Mouse (Mus musculus) limb, embryonic 12.5 days (tissue): ENCODE data around the gene Slc38a9. TPM values are rescaled to one million over a fixed set of nuclear protein-coding genes. Genes with fewer than 3 reads are reported as not detected.
A peak's percentile ranks its signal among the peaks of the same experiment; 100 is the strongest.

Experiments used
- ATAC-seq: fragments of 200-750 bp; cut with Nextera tagmentation; 2 replicates; pipeline ENCODE4 v1.8.0; 2017; ENCODE audit warnings: low read depth, moderate TSS enrichment; ENCODE audit not compliant: insufficient number of reproducible peaks, insufficient read depth, low FRiP score, low TSS enrichment
- H3K27ac ChIP-seq: fragments of 300-500 bp; sonication (generic); 2 replicates; pipeline ENCODE4 v1.5.1; 2016; ENCODE audit warnings: mild to moderate bottlenecking, moderate library complexity
- H3K27me3 ChIP-seq: fragments of 300-500 bp; sonication (generic); 2 replicates; pipeline ENCODE4 v1.6.1; 2016; ENCODE audit warnings: mild to moderate bottlenecking, moderate library complexity
- H3K36me3 ChIP-seq: fragments of 300-500 bp; sonication (generic); 2 replicates; pipeline ENCODE4 v1.6.1; 2016; ENCODE audit warnings: mild to moderate bottlenecking, moderate library complexity
- H3K4me1 ChIP-seq: fragments of 300-500 bp; sonication (generic); replicated peaks from 2 replicates; pipeline ENCODE4 v1.6.1; 2016
- H3K4me2 ChIP-seq: fragments of 300-500 bp; sonication (generic); 2 replicates; pipeline ENCODE4 v1.6.1; 2016; ENCODE audit warnings: mild to moderate bottlenecking, moderate library complexity
- H3K4me3 ChIP-seq: fragments of 300-500 bp; sonication (generic); replicated peaks from 2 replicates; pipeline ENCODE4 v1.5.1; 2016; ENCODE audit warnings: mild to moderate bottlenecking
- H3K9ac ChIP-seq: fragments of 300-500 bp; sonication (generic); replicated peaks from 2 replicates; pipeline ENCODE4 v1.6.1; 2016; ENCODE audit warnings: mild to moderate bottlenecking, moderate library complexity
- H3K9me3 ChIP-seq: fragments of 300-500 bp; sonication (generic); 2 replicates; pipeline ENCODE4 v1.6.1; 2016; ENCODE audit warnings: mild to moderate bottlenecking, moderate library complexity
- WGBS: fragments of 180-500 bp; shearing (Covaris S2); methylation state at CpG from one replicate; pipeline ENCODE4 v1.1.7; 2016; 5-methylcytosine and 5-hydroxymethylcytosine counted together
- polyA plus RNA-seq: library from polyadenylated mRNA; unstranded; fragments of >200 nt; fragmentation: Nextera tagmentation; extraction: Ambion mirVana; gene quantifications from 2 replicates; pipeline ENCODE4 v1.2.1, GENCODE M21; 2016

Slc38a9 gene
- polyA plus RNA-seq: 14.4 and 15.6 TPM in 2 replicates

DNA sequence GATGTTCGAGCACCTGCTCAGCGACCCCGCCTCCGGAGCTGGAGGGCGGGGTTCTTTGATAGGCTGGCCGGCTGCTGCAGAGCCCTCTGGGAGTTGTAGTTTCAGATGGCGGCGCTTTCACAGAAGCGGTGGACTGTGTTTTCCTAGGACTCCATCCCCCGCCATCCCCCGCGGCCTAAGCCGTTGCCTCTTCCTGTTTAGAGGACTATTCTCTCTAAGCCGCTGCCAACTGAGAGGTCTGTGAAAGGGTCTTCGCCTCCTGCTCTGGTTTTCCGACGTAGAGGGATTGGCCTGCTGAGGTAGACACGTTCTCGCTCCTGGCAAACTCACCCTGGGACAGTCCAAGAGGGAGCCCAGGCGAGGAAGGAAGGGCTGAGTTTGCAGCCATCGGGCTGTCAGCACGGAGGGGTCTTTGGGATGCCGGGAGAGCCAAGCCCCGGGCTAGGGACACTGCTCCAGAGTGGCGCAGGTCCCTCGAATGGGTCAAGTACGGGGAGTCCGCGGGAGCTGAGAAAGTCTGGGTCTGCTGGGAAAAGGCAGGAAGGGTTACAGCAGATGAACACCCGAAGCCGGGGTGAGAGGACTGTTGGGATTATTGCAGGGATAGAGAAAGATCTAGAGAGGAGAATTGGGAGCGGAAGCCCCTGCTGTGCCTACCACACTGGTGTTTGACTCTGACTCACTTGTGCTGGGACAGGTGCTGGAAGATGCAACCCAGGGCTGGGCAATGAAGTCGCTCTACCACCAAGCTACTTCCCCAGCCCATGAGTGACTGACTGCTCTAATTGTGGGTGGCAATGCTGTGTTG lies at the start of gene Slc38a9:
Gene Slc38a9 (plus strand): TSS at position 178 of the 808 bp plus-strand sequence.
- Histone ChIP-seq H3K9me3 (no peaks in the 10 kb centered on the region), H3K4me3 (peak within 1 kb of the TSS; percentile 68), H3K27ac (0 out of 2 replicates have a peak within 1 kb of the TSS, but pooled peaks have one; percentile 41), H3K4me1 (peaks cover 4% of the 10 kb centered on the region), H3K27me3 (no peaks in the 10 kb centered on the region), H3K4me2 (peak within 1 kb of the TSS; percentile 85), H3K36me3 (no peaks in the 10 kb centered on the region), H3K9ac (peak within 1 kb of the TSS; percentile 78)
- ATAC-seq: peak; percentile 99
- under 1% methylated on average over 33 of the region's 33 CpGs for WGBS

DNA sequence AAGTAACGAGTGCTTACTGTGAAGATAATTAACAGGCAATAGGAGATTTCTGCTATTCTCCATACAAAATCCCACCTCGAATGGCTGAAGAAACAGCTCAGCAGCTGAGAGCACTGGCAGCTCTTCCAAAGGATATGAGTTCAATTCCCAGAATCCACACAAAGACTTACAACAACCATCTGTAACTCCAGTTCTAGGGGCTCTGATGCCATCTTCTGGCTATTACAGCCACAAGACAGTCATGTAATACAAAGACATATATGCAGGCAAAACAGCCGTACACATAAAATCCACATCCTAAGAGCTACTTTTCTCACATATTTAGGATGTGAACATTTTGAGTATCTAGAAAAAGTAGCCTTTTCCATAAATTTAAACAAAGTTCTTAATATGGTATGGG lies 39.0 kb upstream of the Slc38a9 start:
- peaks cover 9% of the 10 kb centered on the region; the same call in 1 of the 2 replicates for H3K27me3 ChIP-seq
- H3K4me1 ChIP-seq: no peaks in the 10 kb centered on the region
- H3K4me2 ChIP-seq: no peak overlapping the region
- ATAC-seq: no peak
- no peak overlapping the region for H3K9ac ChIP-seq
- H3K27ac ChIP-seq: no peak overlapping the region
- WGBS: 45% methylated on average over 3 of the region's 3 CpGs
- H3K9me3 ChIP-seq: no peaks in the 10 kb centered on the region
- H3K4me3 ChIP-seq: no peak overlapping the region
- no peaks in the 10 kb centered on the region for H3K36me3 ChIP-seq

GRCm38 (mm10) chr13:112623656-112624055 lies 36.9 kb upstream of the Slc38a9 start:
- Histone ChIP-seq H3K9ac (no peak overlapping the region), H3K27ac (no peak overlapping the region), H3K4me3 (no peak overlapping the region), H3K36me3 (no peaks in the 10 kb centered on the region), H3K9me3 (no peaks in the 10 kb centered on the region), H3K27me3 (peaks cover 6% of the 10 kb centered on the region; the same call in 1 of the 2 replicates), H3K4me1 (no peaks in the 10 kb centered on the region), H3K4me2 (no peak overlapping the region)
- WGBS: 61% methylated on average over 7 of the region's 7 CpGs
- no peak for ATAC-seq

GRCm38 (mm10) chr13:112624622-112625021 lies 35.9 kb upstream of the Slc38a9 start:
- no peak for ATAC-seq
- WGBS: 75% methylated on average over 3 of the region's 3 CpGs
- H3K27ac ChIP-seq: no peak overlapping the region
- H3K4me2 ChIP-seq: no peak overlapping the region
- no peak overlapping the region for H3K4me3 ChIP-seq
- H3K27me3 ChIP-seq: peaks cover 6% of the 10 kb centered on the region; the same call in 1 of the 2 replicates
- no peaks in the 10 kb centered on the region for H3K36me3 ChIP-seq
- H3K9ac ChIP-seq: no peak overlapping the region
- H3K4me1 ChIP-seq: no peaks in the 10 kb centered on the region
- H3K9me3 ChIP-seq: no peaks in the 10 kb centered on the region

DNA sequence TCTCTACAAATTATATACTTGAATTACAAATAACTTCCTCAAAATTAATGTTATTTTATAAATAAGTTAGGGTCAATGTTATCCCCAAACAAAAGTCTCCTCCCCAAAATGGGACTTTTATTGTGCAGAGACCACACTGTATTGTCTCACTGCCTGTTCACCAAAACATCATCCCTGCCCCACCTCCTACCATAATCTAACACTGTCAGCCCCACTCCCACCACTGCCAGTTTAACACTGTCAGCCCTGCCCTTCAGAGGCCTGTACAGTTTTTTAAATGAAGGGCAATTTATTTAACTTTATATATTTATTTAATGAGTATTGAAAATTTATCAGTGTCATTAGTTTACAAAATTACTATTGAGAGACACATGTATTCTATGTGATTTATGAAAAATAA lies 35.0 kb upstream of the Slc38a9 start:
- H3K9me3 ChIP-seq: no peaks in the 10 kb centered on the region
- H3K4me2 ChIP-seq: no peak overlapping the region
- no peaks in the 10 kb centered on the region for H3K4me1 ChIP-seq
- H3K9ac ChIP-seq: no peak overlapping the region
- H3K36me3 ChIP-seq: no peaks in the 10 kb centered on the region
- H3K27ac ChIP-seq: no peak overlapping the region
- ATAC-seq: no peak
- H3K27me3 ChIP-seq: peaks cover 6% of the 10 kb centered on the region; the same call in 1 of the 2 replicates
- no peak overlapping the region for H3K4me3 ChIP-seq

GRCm38 (mm10) chr13:112635174-112635837 lies 25.2 kb upstream of the Slc38a9 start:
- ATAC-seq: no peak
- Histone ChIP-seq H3K27ac (no peak overlapping the region), H3K9me3 (no peaks in the 10 kb centered on the region), H3K9ac (no peak overlapping the region), H3K27me3 (no peaks in the 10 kb centered on the region), H3K36me3 (no peaks in the 10 kb centered on the region), H3K4me2 (no peak overlapping the region), H3K4me1 (no peaks in the 10 kb centered on the region), H3K4me3 (no peak overlapping the region)
- 76% methylated on average over 7 of the region's 7 CpGs for WGBS

- Histone ChIP-seq H3K27ac (no peak overlapping the region), H3K9me3 (no peaks in the 10 kb centered on the region), H3K4me3 (no peak overlapping the region), H3K27me3 (no peaks in the 10 kb centered on the region), H3K4me2 (no peak overlapping the region), H3K36me3 (no peaks in the 10 kb centered on the region), H3K4me1 (no peaks in the 10 kb centered on the region), H3K9ac (no peak overlapping the region)
- 41% methylated on average over 3 of the region's 3 CpGs for WGBS
- no peak for ATAC-seq
Observed at GRCm38 (mm10) chr13:112636498-112636897, 24.1 kb upstream of the Slc38a9 start.

DNA sequence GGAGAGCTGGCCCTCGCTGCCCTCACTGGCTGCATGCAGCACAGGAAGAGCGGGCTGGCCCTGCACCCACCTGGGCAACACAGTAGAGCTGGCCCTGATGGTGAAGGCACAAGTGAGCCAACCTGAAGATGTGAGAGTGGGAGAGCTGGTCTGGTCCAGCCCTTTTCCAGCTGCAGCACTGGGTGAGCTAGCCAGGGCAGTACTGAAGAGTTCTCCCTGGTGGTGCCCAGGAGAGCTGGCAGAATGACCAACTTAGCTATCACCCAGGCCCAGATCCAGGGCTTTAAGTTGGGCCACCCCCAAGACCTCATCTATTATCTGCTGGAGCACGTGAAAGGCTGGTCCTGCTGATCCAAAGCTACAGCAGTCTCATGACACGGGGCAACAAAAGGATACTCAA lies 21.4 kb upstream of the Slc38a9 start:
- 74% methylated on average over 4 of the region's 4 CpGs for WGBS
- ATAC-seq: no peak

DNA sequence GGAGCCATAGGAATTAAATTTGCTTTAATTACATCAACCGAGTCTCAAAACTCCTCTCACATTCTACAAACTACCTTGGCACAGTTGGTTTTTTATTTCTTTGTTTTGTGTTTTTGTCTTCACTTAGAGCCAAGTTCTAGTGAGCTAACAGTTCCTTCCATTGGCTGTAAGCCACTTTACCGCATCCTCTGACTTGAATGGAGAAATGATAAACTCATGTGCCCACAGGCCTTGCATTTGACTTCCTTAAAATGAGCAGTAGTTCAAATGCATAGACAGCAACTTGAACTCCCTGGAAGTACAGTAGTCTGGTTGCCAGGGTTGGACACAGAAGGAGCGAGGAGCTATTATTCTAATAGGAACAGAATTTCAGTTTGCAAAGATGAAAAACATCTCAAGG lies 17.7 kb upstream of the Slc38a9 start:
- H3K36me3 ChIP-seq: no peaks in the 10 kb centered on the region
- no peak overlapping the region for H3K4me3 ChIP-seq
- WGBS: 82% methylated on average over 3 of the region's 3 CpGs
- ATAC-seq: no peak
- H3K4me1 ChIP-seq: no peaks in the 10 kb centered on the region
- H3K9ac ChIP-seq: no peak overlapping the region
- no peak overlapping the region for H3K27ac ChIP-seq
- no peak overlapping the region for H3K4me2 ChIP-seq
- H3K27me3 ChIP-seq: no peaks in the 10 kb centered on the region
- no peaks in the 10 kb centered on the region for H3K9me3 ChIP-seq

More for the DNA sequence above, 21.4 kb upstream of the Slc38a9 start:
- H3K9me3 ChIP-seq: no peaks in the 10 kb centered on the region
- H3K4me3 ChIP-seq: no peak overlapping the region
- no peak overlapping the region for H3K27ac ChIP-seq
- H3K9ac ChIP-seq: no peak overlapping the region
- no peaks in the 10 kb centered on the region for H3K4me1 ChIP-seq
- H3K27me3 ChIP-seq: no peaks in the 10 kb centered on the region
- no peaks in the 10 kb centered on the region for H3K36me3 ChIP-seq
- no peak overlapping the region for H3K4me2 ChIP-seq

DNA sequence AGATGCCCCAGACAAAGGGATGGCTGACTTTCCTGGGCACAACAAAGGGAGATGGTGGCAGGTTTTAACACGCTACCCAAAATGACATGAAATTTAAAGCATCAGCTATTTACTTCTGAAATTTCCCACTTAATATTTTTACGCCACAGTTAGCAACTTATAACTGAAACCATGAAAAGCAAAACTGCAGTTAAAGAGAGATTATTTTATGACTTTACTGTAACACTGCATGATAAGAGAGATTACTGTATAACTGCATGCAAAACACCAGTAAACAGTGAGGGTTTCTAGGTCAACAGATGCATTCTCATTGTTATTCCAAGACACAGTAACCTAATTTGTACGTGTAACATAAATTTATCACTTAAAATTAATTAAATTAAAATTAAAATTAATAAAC lies 15.6 kb upstream of the Slc38a9 start:
- ATAC-seq: no peak
- no peak overlapping the region for H3K9ac ChIP-seq
- H3K27ac ChIP-seq: no peak overlapping the region
- no peak overlapping the region for H3K4me3 ChIP-seq
- H3K27me3 ChIP-seq: no peaks in the 10 kb centered on the region
- H3K4me2 ChIP-seq: no peak overlapping the region
- H3K36me3 ChIP-seq: no peaks in the 10 kb centered on the region
- H3K9me3 ChIP-seq: no peaks in the 10 kb centered on the region
- 81% methylated on average over 3 of the region's 3 CpGs for WGBS
- H3K4me1 ChIP-seq: no peaks in the 10 kb centered on the region

DNA sequence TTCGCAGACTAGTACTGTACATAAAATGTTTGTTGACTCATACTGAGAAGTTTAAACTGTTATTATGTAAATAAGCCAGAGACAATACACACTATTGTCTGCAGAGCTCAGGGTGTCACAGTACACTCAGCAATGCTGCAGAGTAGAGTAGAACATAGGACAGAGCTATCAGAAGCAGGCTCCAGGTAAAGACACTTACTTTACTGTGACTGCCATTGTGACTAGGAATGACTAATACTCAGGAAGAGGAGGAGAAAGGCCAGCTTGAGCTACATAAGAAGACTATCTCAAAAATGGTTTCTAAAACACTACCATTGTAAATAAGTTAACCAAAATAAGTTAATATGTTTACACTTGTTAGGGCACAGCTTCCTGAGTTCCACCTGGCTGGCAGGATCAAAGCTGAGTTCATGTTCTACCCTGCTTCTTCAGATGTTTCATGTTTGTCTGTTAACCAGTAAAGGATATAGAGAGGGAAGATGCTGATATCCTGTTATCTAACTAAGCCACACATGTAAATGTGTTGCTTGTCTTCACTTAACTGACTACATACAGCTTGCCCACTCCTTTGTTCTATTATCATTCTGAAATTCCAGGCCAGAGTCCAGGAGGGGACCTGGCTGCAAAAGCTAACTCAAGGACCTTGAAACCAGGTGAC lies 14.9 kb upstream of the Slc38a9 start:
- H3K36me3 ChIP-seq: no peaks in the 10 kb centered on the region
- no peaks in the 10 kb centered on the region for H3K4me1 ChIP-seq
- no peak overlapping the region for H3K4me2 ChIP-seq
- H3K27ac ChIP-seq: no peak overlapping the region
- no peak overlapping the region for H3K4me3 ChIP-seq
- H3K9me3 ChIP-seq: no peaks in the 10 kb centered on the region
- WGBS: 90% methylated on average over 1 of the region's 1 CpGs
- ATAC-seq: no peak
- no peaks in the 10 kb centered on the region for H3K27me3 ChIP-seq
- no peak overlapping the region for H3K9ac ChIP-seq
